Mouse (Mus musculus) brain, embryonic 14.5 days (tissue): ENCODE data around the gene Olfr1420.

Experiments
- CTCF ChIP-seq: fragments of 200-500 bp; IDR thresholded peaks from 2 replicates; pipeline ENCODE4 v1.5.1; 2012; ENCODE audit warnings: inconsistent platforms, mild to moderate bottlenecking, moderate library complexity, borderline replicate concordance; ENCODE audit not compliant: insufficient read depth, insufficient read length; ENCODE audit errors: extremely low read depth
- POLR2A ChIP-seq: fragments of 200-500 bp; IDR thresholded peaks from 2 replicates; pipeline ENCODE4 v1.6.1; 2012; ENCODE audit warnings: mild to moderate bottlenecking, inconsistent platforms, borderline replicate concordance; ENCODE audit not compliant: poor library complexity, insufficient read depth, insufficient read length, severe bottlenecking; ENCODE audit errors: extremely low read depth

- TF ChIP-seq POLR2A (peak; percentile 89), CTCF (no peak)
These were observed 25.7 kb downstream of the Olfr1420 start, which contains the start of gene Patl1 for GRCm38 (mm10) chr19:11912037-11912532.
